Mouse (Mus musculus) heart, embryonic 12.5 days (tissue): ENCODE measurements around the gene Bap1. TPM values are rescaled to one million over a fixed set of nuclear protein-coding genes. Genes with fewer than 3 reads are reported as not detected.
A peak's percentile ranks its signal among the peaks of the same experiment; 100 is the strongest.

Source experiments
- ATAC-seq: fragments of 200-750 bp; cut with Nextera tagmentation; 2 replicates; pipeline ENCODE4 v1.8.0; 2017; ENCODE audit warnings: moderate TSS enrichment, moderate library complexity; ENCODE audit not compliant: insufficient number of reproducible peaks, low FRiP score
- H3K27ac ChIP-seq: fragments of 300-500 bp; sonication (generic); 2 replicates; pipeline ENCODE4 v1.5.1; 2016; ENCODE audit warnings: mild to moderate bottlenecking, moderate library complexity; ENCODE audit not compliant: poor library complexity, severe bottlenecking
- H3K27me3 ChIP-seq: fragments of 300-500 bp; sonication (generic); replicated peaks from 2 replicates; pipeline ENCODE4 v1.6.1; 2016; ENCODE audit warnings: mild to moderate bottlenecking, moderate library complexity
- H3K36me3 ChIP-seq: fragments of 300-500 bp; sonication (generic); 2 replicates; pipeline ENCODE4 v1.6.1; 2016; ENCODE audit warnings: mild to moderate bottlenecking, moderate library complexity
- H3K4me1 ChIP-seq: fragments of 300-500 bp; sonication (generic); replicated peaks from 2 replicates; pipeline ENCODE4 v1.6.1; 2016; ENCODE audit warnings: mild to moderate bottlenecking
- H3K4me2 ChIP-seq: fragments of 300-500 bp; sonication (generic); 2 replicates; pipeline ENCODE4 v1.6.1; 2016; ENCODE audit warnings: mild to moderate bottlenecking, moderate library complexity
- H3K4me3 ChIP-seq: fragments of 300-500 bp; sonication (generic); 2 replicates; pipeline ENCODE4 v1.5.1; 2016; ENCODE audit warnings: mild to moderate bottlenecking
- H3K9ac ChIP-seq: fragments of 300-500 bp; sonication (generic); 2 replicates; pipeline ENCODE4 v1.6.1; 2016; ENCODE audit warnings: mild to moderate bottlenecking, moderate library complexity
- H3K9me3 ChIP-seq: fragments of 300-500 bp; sonication (generic); replicated peaks from 2 replicates; pipeline ENCODE4 v1.6.1; 2016; ENCODE audit warnings: mild to moderate bottlenecking, moderate library complexity
- WGBS: fragments of 180-500 bp; shearing (Covaris S2); methylation state at CpG from one replicate; pipeline ENCODE4 v1.1.7; 2016; 5-methylcytosine and 5-hydroxymethylcytosine counted together
- polyA plus RNA-seq: library from polyadenylated mRNA; unstranded; fragments of >200 nt; fragmentation: Nextera tagmentation; extraction: Ambion mirVana; gene quantifications from 2 replicates; pipeline ENCODE4 v1.2.1, GENCODE M21; 2016

Bap1 gene
- 59.7 and 65.0 TPM in 2 replicates for polyA plus RNA-seq

DNA sequence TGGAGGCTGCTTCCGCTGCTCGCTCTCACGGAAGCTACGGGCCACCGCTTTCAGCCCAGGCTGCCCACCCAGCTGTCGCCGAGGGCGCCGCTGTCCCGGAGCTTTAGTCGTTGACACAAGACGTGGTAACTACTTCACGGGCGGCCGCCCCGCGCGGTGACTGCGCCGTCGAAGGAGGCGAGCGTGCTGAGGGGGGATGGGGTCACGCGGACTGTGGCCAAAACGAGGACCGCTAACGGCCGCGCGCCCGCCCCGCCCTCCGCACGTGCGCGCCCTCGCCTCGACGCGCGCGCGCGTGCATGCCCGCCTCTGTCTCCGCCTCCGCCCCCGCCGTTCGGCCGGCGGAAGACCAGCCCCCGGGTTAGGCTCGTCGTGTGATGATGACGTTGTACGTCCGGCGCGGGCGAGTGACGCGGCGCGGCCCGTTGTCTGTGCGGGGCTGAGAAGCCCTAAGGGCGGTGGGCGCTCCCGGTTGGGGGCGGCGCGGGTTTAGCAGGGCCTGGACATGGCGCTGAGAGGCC is at the start of gene Bap1, which contains the start of gene Phf7:
Gene Bap1, plus strand, starts transcription at position 367 of the 521 bp plus-strand sequence.
Gene Phf7, minus strand, starts transcription at position 234 of the 521 bp plus-strand sequence.
- Histone ChIP-seq H3K9me3 (no peaks in the 10 kb centered on the region), H3K4me2 (peak within 1 kb of the TSS; percentile 87), H3K9ac (peak within 1 kb of the TSS; percentile 99), H3K4me1 (peaks cover 22% of the 10 kb centered on the region), H3K27me3 (no peaks in the 10 kb centered on the region), H3K36me3 (peaks cover 35% of the 10 kb centered on the region), H3K27ac (peak within 1 kb of the TSS; percentile 97), H3K4me3 (peak within 1 kb of the TSS; percentile 97)
- ATAC-seq: peak; percentile 92
- under 1% methylated on average over 74 of the region's 75 CpGs for WGBS

DNA sequence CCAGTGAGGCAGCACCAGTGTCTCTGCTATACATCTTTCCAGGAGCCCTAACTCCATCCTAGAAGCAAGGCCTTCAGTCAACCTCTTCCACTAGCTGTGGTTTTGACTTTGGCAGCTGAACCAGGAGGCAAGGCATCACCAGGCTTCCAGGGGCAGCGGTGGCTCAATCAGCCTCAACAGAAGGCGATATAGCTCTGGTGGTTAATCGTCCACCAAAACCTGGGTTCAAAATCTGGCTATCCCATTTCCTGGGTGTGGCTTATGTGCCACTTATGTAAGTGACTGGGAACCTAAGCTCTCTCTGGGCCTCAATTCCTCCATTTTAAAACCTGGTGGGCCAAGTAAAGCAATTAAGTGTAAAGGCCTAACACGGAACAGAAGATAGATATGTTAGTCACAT is 46.4 kb upstream of the Bap1 start:
- WGBS: 52% methylated on average over 4 of the region's 4 CpGs
- Histone ChIP-seq H3K27me3 (no peaks in the 10 kb centered on the region), H3K36me3 (peaks cover 50% of the 10 kb centered on the region), H3K27ac (peak overlapping the region; percentile 98), H3K4me1 (peaks cover 37% of the 10 kb centered on the region), H3K9me3 (no peaks in the 10 kb centered on the region), H3K4me3 (peak overlapping the region; percentile 89), H3K4me2 (peak overlapping the region; percentile 96), H3K9ac (peak overlapping the region; percentile 98)
- ATAC-seq: no peak

DNA sequence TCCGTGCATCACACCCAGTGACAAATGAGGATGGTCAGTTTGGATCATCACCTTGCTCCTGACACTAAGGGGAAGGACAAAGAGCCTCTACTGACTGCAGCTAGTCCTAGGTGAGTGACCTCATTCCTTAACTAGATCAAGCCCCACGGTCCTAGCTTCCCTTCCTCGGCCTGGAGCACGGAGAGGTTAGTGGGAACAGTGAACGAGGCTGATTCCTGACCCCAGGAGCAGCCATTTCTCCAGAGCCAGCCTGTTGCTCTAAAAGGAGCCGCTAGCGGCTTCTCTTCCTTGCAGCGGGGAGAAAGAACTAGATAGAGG is 46.0 kb upstream of the Bap1 start:
- Histone ChIP-seq H3K9ac (peak overlapping the region; percentile 98), H3K27ac (peak overlapping the region; percentile 98), H3K9me3 (no peaks in the 10 kb centered on the region), H3K4me2 (peak overlapping the region; percentile 96), H3K36me3 (peaks cover 50% of the 10 kb centered on the region), H3K27me3 (no peaks in the 10 kb centered on the region), H3K4me1 (peaks cover 35% of the 10 kb centered on the region), H3K4me3 (peak overlapping the region; percentile 89)
- no peak for ATAC-seq
- 5% methylated on average over 8 of the region's 8 CpGs for WGBS

DNA sequence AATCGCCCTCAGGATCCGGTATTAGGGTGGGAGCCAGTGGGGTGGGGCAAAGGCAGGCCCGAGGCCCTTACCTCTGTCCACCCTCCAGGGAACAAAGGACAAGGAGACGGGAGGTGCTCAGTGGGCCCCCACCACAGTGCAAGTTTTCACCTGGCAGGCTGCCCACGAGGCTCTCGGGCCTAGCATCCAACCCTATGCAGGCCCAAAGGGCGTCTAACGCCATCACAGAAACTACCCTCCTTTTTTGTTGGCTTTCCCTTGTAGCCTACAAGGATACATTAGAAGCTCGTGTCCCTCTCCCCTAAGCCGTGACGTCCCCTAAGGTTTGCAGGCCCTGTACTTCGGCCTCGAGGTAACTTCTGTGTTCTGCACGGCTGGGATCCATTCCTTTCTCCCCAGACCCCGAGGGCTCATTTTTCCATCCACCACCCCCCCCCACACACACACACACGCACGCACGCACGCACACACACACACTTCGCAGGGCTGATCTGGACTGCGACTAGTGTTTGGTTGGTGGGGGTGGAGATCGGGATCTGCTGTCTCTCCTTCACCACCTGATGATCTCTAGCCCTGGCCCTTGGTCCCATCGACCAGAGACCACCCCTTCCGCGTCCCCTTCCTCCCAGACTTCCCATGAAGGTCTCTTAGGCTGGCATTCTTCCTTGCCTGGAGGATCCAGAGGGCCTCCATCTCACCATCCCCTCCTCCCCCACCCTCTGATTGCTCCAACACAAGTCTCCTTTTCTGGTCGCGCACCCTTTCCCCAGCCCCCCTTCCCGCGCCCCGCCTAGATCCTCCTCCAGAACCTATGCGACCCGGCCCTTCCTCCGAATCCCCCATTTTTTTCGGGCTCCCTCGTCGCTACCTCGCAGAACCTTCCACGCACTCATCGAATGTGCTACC is 45.4 kb upstream of the Bap1 start:
- Histone ChIP-seq H3K27ac (peak overlapping the region; percentile 98), H3K4me2 (peak overlapping the region; percentile 96), H3K9ac (peak overlapping the region; percentile 98), H3K4me1 (peaks cover 36% of the 10 kb centered on the region), H3K9me3 (no peaks in the 10 kb centered on the region), H3K4me3 (peak overlapping the region; percentile 89), H3K27me3 (no peaks in the 10 kb centered on the region), H3K36me3 (peaks cover 48% of the 10 kb centered on the region)
- peak; percentile 31 for ATAC-seq
- WGBS: under 1% methylated on average over 38 of the region's 39 CpGs

DNA sequence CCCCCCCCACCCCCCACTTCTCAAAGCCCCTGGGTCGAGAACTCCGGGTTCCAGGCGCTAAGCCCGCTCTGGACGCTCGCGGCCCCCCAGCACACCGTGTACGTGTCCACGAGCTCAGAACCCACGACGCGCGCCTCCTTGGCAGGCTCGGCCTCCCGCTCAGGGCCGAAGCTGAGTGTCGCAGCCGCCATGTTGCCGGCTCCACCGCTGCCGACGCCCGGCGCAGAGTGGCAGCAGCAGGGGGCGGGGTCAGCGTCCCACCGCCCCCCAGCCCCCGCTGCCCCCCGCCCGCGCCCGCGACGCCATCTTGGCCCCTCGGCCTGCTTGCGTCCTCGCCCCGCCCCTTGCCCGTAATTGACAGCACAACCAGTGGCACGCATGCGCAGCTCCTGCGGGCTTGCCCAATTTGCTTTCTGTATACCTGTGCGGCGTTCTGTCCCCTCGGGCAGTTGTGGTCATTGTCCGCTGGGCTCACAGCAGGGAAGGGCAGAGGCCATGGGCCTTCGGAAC is 44.7 kb upstream of the Bap1 start:
- Histone ChIP-seq H3K4me3 (peak overlapping the region; percentile 89), H3K27me3 (no peaks in the 10 kb centered on the region), H3K27ac (peak overlapping the region; percentile 98), H3K9me3 (no peaks in the 10 kb centered on the region), H3K36me3 (peaks cover 49% of the 10 kb centered on the region), H3K9ac (peak overlapping the region; percentile 98), H3K4me2 (peak overlapping the region; percentile 96), H3K4me1 (peaks cover 43% of the 10 kb centered on the region)
- ATAC-seq: peak; percentile 66
- WGBS: under 1% methylated on average over 47 of the region's 48 CpGs

DNA sequence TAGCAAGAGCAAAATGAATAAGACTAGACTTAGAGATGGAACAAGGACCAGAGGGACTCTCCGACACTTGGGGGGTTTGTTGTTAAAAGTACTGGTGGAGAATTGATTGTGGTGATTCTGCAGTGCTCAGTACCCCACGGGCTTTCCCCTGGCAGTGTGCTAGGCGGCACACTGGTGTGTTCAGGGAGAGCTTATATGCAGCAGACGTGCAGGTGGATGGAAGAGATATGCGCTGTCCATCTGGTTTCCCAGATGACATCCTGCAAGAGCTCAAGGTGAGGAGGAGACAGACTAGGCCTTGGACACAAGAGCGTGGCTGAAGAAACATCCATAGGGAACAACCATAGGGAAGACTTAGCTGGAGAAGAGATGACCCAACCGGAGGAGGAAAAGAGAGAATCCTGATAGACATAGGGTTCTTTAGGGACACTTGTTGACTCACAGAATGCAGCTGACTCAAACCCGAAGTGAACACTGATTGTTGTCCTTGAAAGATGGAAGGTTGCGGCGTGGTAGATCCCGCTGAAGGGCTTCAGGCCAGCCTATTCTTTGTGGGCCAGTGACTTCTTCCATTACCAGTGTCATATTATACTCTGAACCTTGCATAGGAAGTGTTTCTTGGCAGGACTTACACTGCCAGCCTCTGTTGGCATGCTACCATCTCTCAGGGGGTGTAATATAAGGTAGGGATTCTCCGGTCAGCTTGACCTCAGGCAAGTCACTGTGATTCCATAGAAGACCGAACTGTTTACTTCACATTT is 44.0 kb upstream of the Bap1 start:
- Histone ChIP-seq H3K9ac (peak overlapping the region; percentile 98), H3K27me3 (no peaks in the 10 kb centered on the region), H3K4me1 (peaks cover 48% of the 10 kb centered on the region), H3K27ac (peak overlapping the region; percentile 98), H3K9me3 (no peaks in the 10 kb centered on the region), H3K4me3 (peak overlapping the region; percentile 89), H3K36me3 (peaks cover 49% of the 10 kb centered on the region), H3K4me2 (peak overlapping the region; percentile 96)
- no peak for ATAC-seq
- WGBS: 74% methylated on average over 13 of the region's 13 CpGs

DNA sequence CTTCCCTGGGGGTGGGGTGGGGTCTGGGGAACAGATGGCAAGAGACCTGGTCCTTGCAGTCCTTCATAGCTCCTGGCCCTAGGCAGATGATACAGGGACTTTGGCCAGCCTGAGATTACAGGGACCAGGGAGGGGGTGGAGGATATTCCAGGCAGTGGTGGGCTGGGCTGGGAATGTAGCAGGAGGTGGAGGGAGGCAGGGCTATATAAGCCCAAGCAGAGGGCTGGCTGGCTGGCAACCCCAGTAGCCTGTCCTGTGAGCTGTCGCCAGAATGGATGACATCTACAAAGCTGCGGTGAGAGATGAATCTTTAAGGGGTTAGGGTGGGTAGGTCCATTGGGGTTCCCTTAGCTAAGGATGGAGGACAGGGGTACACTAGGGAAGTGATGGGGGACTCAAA is 43.2 kb upstream of the Bap1 start, which contains the start of gene Tnnc1:
Gene Tnnc1, plus strand, starts transcription at position 229 of the 400 bp plus-strand sequence.
- WGBS: 56% methylated on average over 2 of the region's 2 CpGs

DNA sequence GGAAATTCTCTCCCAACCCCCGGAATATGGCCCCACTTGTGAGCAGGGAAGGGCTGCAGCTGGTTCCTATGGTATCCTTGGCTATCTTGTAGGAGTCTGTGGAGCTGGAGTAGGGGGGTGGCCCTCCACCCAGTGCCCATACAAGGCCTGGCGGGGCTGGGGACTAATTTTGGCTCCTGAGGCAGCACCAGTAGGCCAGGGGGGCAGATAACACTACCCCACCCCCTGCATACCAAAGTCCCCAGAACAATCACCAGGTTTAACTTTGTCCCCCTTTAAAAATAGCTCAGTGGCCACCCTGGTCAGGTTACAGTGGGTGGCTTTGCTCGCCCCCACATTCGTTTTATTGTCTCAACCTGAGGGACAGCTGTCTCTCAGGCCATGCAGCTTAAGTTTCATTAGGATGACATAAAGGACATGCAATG is 42.1 kb upstream of the Bap1 start:
- peak overlapping the region; percentile 56 for H3K4me3 ChIP-seq
- peak overlapping the region; percentile 98 for H3K27ac ChIP-seq
- no peaks in the 10 kb centered on the region for H3K9me3 ChIP-seq
- WGBS: 44% methylated on average over 4 of the region's 4 CpGs
- peak overlapping the region; percentile 93 for H3K9ac ChIP-seq
- no peaks in the 10 kb centered on the region for H3K27me3 ChIP-seq
- H3K36me3 ChIP-seq: peaks cover 40% of the 10 kb centered on the region
- H3K4me1 ChIP-seq: peaks cover 60% of the 10 kb centered on the region
- H3K4me2 ChIP-seq: peak overlapping the region; percentile 96
- ATAC-seq: peak; percentile 59

More for the DNA sequence above, 43.2 kb upstream of the Bap1 start, which contains the start of gene Tnnc1:
- peaks cover 49% of the 10 kb centered on the region for H3K36me3 ChIP-seq
- H3K4me2 ChIP-seq: peak within 1 kb of the TSS; percentile 96
- no peaks in the 10 kb centered on the region for H3K9me3 ChIP-seq
- H3K4me3 ChIP-seq: peak within 1 kb of the TSS; percentile 89
- no peaks in the 10 kb centered on the region for H3K27me3 ChIP-seq
- H3K9ac ChIP-seq: peak within 1 kb of the TSS; percentile 98
- peaks cover 56% of the 10 kb centered on the region for H3K4me1 ChIP-seq
- ATAC-seq: no peak
- peak within 1 kb of the TSS; percentile 98 for H3K27ac ChIP-seq

DNA sequence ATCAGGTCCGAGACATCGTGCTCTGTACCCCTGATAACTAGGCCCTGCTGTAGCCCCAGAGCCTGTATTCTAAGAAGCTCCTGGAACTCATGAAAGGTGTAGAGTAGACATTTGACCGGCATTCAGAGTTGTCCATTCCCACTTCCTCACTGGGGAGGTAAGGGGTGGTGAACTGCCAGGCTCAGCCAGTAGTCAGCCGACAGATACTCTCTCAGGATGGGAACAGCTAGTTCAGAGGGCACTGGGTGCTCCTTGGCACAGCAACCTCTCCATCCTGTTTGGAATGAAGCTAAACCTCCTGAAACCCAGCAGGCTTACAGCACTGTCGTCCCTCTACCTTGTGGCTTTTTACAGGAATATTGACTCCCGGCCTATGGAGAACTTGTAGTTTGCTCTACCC is 39.4 kb upstream of the Bap1 start:
- H3K4me1 ChIP-seq: peaks cover 70% of the 10 kb centered on the region

DNA sequence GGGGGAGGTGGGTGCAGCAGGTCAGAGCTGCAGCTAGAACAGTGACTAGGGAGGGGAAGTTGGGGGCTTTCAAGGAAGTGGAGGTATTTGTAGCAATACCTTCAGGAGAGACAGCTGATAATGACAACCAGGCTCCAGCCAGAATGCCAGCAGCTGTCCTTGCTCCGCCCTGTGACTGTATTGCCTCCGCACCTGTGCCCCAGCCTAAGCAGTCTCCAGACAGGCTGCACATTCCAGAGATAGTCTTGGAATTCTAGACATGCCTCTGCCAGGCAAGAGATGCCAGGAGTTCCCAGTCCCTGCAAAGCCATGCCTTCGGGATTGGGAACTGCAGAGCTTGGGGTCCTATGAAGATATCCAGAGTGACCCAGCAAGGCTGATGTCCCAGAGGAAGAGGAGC is 38.8 kb upstream of the Bap1 start:
- 35% methylated on average over 3 of the region's 3 CpGs for WGBS
- Histone ChIP-seq H3K9ac (peak overlapping the region; percentile 38), H3K27ac (peak overlapping the region; percentile 32), H3K4me3 (no peak overlapping the region), H3K4me1 (peaks cover 68% of the 10 kb centered on the region), H3K4me2 (peak overlapping the region; percentile 96; the same call in 1 of the 2 replicates), H3K9me3 (no peaks in the 10 kb centered on the region), H3K27me3 (no peaks in the 10 kb centered on the region), H3K36me3 (peaks cover 33% of the 10 kb centered on the region)
- ATAC-seq: no peak

More for the DNA sequence above, 39.4 kb upstream of the Bap1 start:
- no peak for ATAC-seq
- Histone ChIP-seq H3K27me3 (no peaks in the 10 kb centered on the region), H3K27ac (peak overlapping the region; percentile 32), H3K9me3 (no peaks in the 10 kb centered on the region), H3K4me2 (peak overlapping the region; percentile 96), H3K4me3 (no peak overlapping the region), H3K36me3 (peaks cover 33% of the 10 kb centered on the region), H3K9ac (peak overlapping the region; percentile 44)
- 61% methylated on average over 6 of the region's 6 CpGs for WGBS
